Mouse (Mus musculus): Measurements from ENCODE around the gene Adamts15. TPM values are rescaled to one million over a fixed set of nuclear protein-coding genes. Genes with fewer than 3 reads are reported as not detected.
A peak's percentile ranks its signal among the peaks of the same experiment; 100 is the strongest.

Adamts15 gene
- polyA plus RNA-seq, 1 experiment from 2014 or later, result 3.0 TPM

GRCm38 (mm10) chr9:30936674-30937438 is 14.6 kb upstream of the Adamts15 start:
- H3K27me3 ChIP-seq (replicated peaks; ENCODE audit: control insufficient read depth, insufficient read depth, low read length), result peaks cover 15% of the 10 kb centered on the region
- H3K4me3 ChIP-seq (ENCODE audit: low read depth, low read length), result no peak overlapping the region
- DNase-seq (ENCODE audit: low spot score), result no peak
- no peaks in the 10 kb centered on the region for H3K36me3 ChIP-seq (ENCODE audit: control insufficient read depth, insufficient read depth, low read length)
- no peaks in the 10 kb centered on the region for H3K9me3 ChIP-seq (ENCODE audit: control insufficient read depth, low read length)
- no peak overlapping the region for H3K9ac ChIP-seq (ENCODE audit: low read depth, low read length)
- WGBS, result 27% methylated on average over 9 of the region's 9 CpGs
- no peaks in the 10 kb centered on the region for H3K4me1 ChIP-seq (replicated peaks; ENCODE audit: control insufficient read depth, insufficient read depth, low read length)
- no peak overlapping the region for H3K4me2 ChIP-seq
- ATAC-seq (replicated peaks; ENCODE audit: low FRiP score), result no peak
- no peak overlapping the region for H3K27ac ChIP-seq (ENCODE audit: low read depth, low read length)

GRCm38 (mm10) chr9:30934827-30935226 is 12.6 kb upstream of the Adamts15 start:
- no peaks in the 10 kb centered on the region for H3K27me3 ChIP-seq (replicated peaks; ENCODE audit: control insufficient read depth, insufficient read depth, low read length)
- ATAC-seq (replicated peaks; ENCODE audit: low FRiP score) (no peak), DNase-seq (ENCODE audit: low spot score) (no peak)
- H3K27ac ChIP-seq (ENCODE audit: low read depth, low read length), result no peak overlapping the region
- WGBS, result 70% methylated on average over 6 of the region's 6 CpGs
- H3K9ac ChIP-seq (ENCODE audit: low read depth, low read length), result no peak overlapping the region
- no peaks in the 10 kb centered on the region for H3K36me3 ChIP-seq (ENCODE audit: control insufficient read depth, insufficient read depth, low read length)
- no peak overlapping the region for H3K4me2 ChIP-seq
- H3K4me3 ChIP-seq (ENCODE audit: low read depth, low read length), result no peak overlapping the region
- no peaks in the 10 kb centered on the region for H3K4me1 ChIP-seq (replicated peaks; ENCODE audit: control insufficient read depth, insufficient read depth, low read length)
- H3K9me3 ChIP-seq (ENCODE audit: control insufficient read depth, low read length), result no peaks in the 10 kb centered on the region

- Histone ChIP-seq H3K4me1 (replicated peaks; ENCODE audit: control insufficient read depth, insufficient read depth, low read length) (no peaks in the 10 kb centered on the region), H3K27ac (ENCODE audit: low read depth, low read length) (no peak overlapping the region), H3K27me3 (replicated peaks; ENCODE audit: control insufficient read depth, insufficient read depth, low read length) (no peaks in the 10 kb centered on the region), H3K9ac (ENCODE audit: low read depth, low read length) (no peak overlapping the region), H3K4me2 (no peak overlapping the region), H3K36me3 (ENCODE audit: control insufficient read depth, insufficient read depth, low read length) (no peaks in the 10 kb centered on the region), H3K9me3 (ENCODE audit: control insufficient read depth, low read length) (no peaks in the 10 kb centered on the region), H3K4me3 (ENCODE audit: low read depth, low read length) (no peak overlapping the region)
- DNase-seq (ENCODE audit: low spot score), result no peak
- no peak for ATAC-seq (replicated peaks; ENCODE audit: low FRiP score)
- 76% methylated on average over 4 of the region's 4 CpGs for WGBS
Observed at GRCm38 (mm10) chr9:30932346-30932745, 10.1 kb upstream of the Adamts15 start.

- 82% methylated on average over 2 of the region's 2 CpGs for WGBS
- no peak overlapping the region for H3K9ac ChIP-seq (ENCODE audit: low read depth, low read length)
- no peaks in the 10 kb centered on the region for H3K4me1 ChIP-seq (replicated peaks; ENCODE audit: control insufficient read depth, insufficient read depth, low read length)
- H3K27me3 ChIP-seq (replicated peaks; ENCODE audit: control insufficient read depth, insufficient read depth, low read length), result no peaks in the 10 kb centered on the region
- no peak overlapping the region for H3K4me2 ChIP-seq
- H3K4me3 ChIP-seq (ENCODE audit: low read depth, low read length), result no peak overlapping the region
- H3K27ac ChIP-seq (ENCODE audit: low read depth, low read length), result no peak overlapping the region
- ATAC-seq (replicated peaks; ENCODE audit: low FRiP score) (no peak), DNase-seq (ENCODE audit: low spot score) (no peak)
- no peaks in the 10 kb centered on the region for H3K9me3 ChIP-seq (ENCODE audit: control insufficient read depth, low read length)
- H3K36me3 ChIP-seq (ENCODE audit: control insufficient read depth, insufficient read depth, low read length), result no peaks in the 10 kb centered on the region
Observed at GRCm38 (mm10) chr9:30928759-30929158, 6.5 kb upstream of the Adamts15 start.

- Histone ChIP-seq H3K9ac (ENCODE audit: low read depth, low read length) (no peak overlapping the region), H3K4me2 (peak overlapping the region; percentile 73), H3K27ac (ENCODE audit: low read depth, low read length) (no peak overlapping the region), H3K4me1 (replicated peaks; ENCODE audit: control insufficient read depth, insufficient read depth, low read length) (no peaks in the 10 kb centered on the region), H3K36me3 (ENCODE audit: control insufficient read depth, insufficient read depth, low read length) (no peaks in the 10 kb centered on the region), H3K27me3 (replicated peaks; ENCODE audit: control insufficient read depth, insufficient read depth, low read length) (peaks cover 26% of the 10 kb centered on the region), H3K4me3 (ENCODE audit: low read depth, low read length) (peak overlapping the region; percentile 53), H3K9me3 (ENCODE audit: control insufficient read depth, low read length) (no peaks in the 10 kb centered on the region)
- WGBS, result 5% methylated on average over 56 of the region's 56 CpGs
- DNase-seq (ENCODE audit: low spot score) (no peak), ATAC-seq (replicated peaks; ENCODE audit: low FRiP score) (no peak)
Observed at GRCm38 (mm10) chr9:30921261-30922103, 770 bp downstream of the Adamts15 start.

- Histone ChIP-seq H3K4me2 (no peak overlapping the region; the same call in 1 of the 2 replicates), H3K27ac (ENCODE audit: low read depth, low read length) (no peak overlapping the region), H3K9ac (ENCODE audit: low read depth, low read length) (no peak overlapping the region), H3K4me3 (ENCODE audit: low read depth, low read length) (no peak overlapping the region), H3K4me1 (replicated peaks; ENCODE audit: control insufficient read depth, insufficient read depth, low read length) (no peaks in the 10 kb centered on the region), H3K9me3 (ENCODE audit: control insufficient read depth, low read length) (no peaks in the 10 kb centered on the region), H3K36me3 (ENCODE audit: control insufficient read depth, insufficient read depth, low read length) (no peaks in the 10 kb centered on the region), H3K27me3 (replicated peaks; ENCODE audit: control insufficient read depth, insufficient read depth, low read length) (peaks cover 26% of the 10 kb centered on the region)
- no peak for ATAC-seq (replicated peaks; ENCODE audit: low FRiP score)
- WGBS, result 19% methylated on average over 6 of the region's 6 CpGs
- DNase-seq (ENCODE audit: low spot score), result no peak
Observed at GRCm38 (mm10) chr9:30920736-30921135, 1.5 kb downstream of the Adamts15 start.

GRCm38 (mm10) chr9:30919686-30920085 is 2.6 kb downstream of the Adamts15 start:
- H3K9me3 ChIP-seq (ENCODE audit: control insufficient read depth, low read length), result no peaks in the 10 kb centered on the region
- no peak overlapping the region for H3K4me3 ChIP-seq (ENCODE audit: low read depth, low read length)
- ATAC-seq (replicated peaks; ENCODE audit: low FRiP score) (no peak), DNase-seq (ENCODE audit: low spot score) (no peak)
- no peak overlapping the region for H3K4me2 ChIP-seq
- no peaks in the 10 kb centered on the region for H3K36me3 ChIP-seq (ENCODE audit: control insufficient read depth, insufficient read depth, low read length)
- 80% methylated on average over 9 of the region's 9 CpGs for WGBS
- H3K9ac ChIP-seq (ENCODE audit: low read depth, low read length), result no peak overlapping the region
- peaks cover 26% of the 10 kb centered on the region for H3K27me3 ChIP-seq (replicated peaks; ENCODE audit: control insufficient read depth, insufficient read depth, low read length)
- no peak overlapping the region for H3K27ac ChIP-seq (ENCODE audit: low read depth, low read length)
- H3K4me1 ChIP-seq (replicated peaks; ENCODE audit: control insufficient read depth, insufficient read depth, low read length), result no peaks in the 10 kb centered on the region

- H3K4me1 ChIP-seq (replicated peaks; ENCODE audit: control insufficient read depth, insufficient read depth, low read length), result no peaks in the 10 kb centered on the region
- DNase-seq (ENCODE audit: low spot score), result no peak
- peaks cover 26% of the 10 kb centered on the region for H3K27me3 ChIP-seq (replicated peaks; ENCODE audit: control insufficient read depth, insufficient read depth, low read length)
- no peaks in the 10 kb centered on the region for H3K9me3 ChIP-seq (ENCODE audit: control insufficient read depth, low read length)
- no peaks in the 10 kb centered on the region for H3K36me3 ChIP-seq (ENCODE audit: control insufficient read depth, insufficient read depth, low read length)
- WGBS, result 60% methylated on average over 12 of the region's 12 CpGs
- no peak overlapping the region for H3K9ac ChIP-seq (ENCODE audit: low read depth, low read length)
- H3K4me2 ChIP-seq, result no peak overlapping the region
- H3K4me3 ChIP-seq (ENCODE audit: low read depth, low read length), result no peak overlapping the region
- no peak overlapping the region for H3K27ac ChIP-seq (ENCODE audit: low read depth, low read length)
- ATAC-seq (replicated peaks; ENCODE audit: low FRiP score), result no peak
Observed at GRCm38 (mm10) chr9:30918466-30919356, 3.5 kb downstream of the Adamts15 start.
